Mouse (Mus musculus) heart, postnatal 0 days (tissue): Measurements from ENCODE around the gene Abhd8.

Experiments
- CTCF ChIP-seq: IDR thresholded peaks from 2 replicates; pipeline ENCODE4 v1.5.1; 2016; ENCODE audit warnings: antibody characterized with exemption, control low read depth, low read depth
- EP300 ChIP-seq: IDR thresholded peaks from 2 replicates; pipeline ENCODE4 v1.6.1; 2016; ENCODE audit warnings: antibody characterized with exemption, low read depth

DNA sequence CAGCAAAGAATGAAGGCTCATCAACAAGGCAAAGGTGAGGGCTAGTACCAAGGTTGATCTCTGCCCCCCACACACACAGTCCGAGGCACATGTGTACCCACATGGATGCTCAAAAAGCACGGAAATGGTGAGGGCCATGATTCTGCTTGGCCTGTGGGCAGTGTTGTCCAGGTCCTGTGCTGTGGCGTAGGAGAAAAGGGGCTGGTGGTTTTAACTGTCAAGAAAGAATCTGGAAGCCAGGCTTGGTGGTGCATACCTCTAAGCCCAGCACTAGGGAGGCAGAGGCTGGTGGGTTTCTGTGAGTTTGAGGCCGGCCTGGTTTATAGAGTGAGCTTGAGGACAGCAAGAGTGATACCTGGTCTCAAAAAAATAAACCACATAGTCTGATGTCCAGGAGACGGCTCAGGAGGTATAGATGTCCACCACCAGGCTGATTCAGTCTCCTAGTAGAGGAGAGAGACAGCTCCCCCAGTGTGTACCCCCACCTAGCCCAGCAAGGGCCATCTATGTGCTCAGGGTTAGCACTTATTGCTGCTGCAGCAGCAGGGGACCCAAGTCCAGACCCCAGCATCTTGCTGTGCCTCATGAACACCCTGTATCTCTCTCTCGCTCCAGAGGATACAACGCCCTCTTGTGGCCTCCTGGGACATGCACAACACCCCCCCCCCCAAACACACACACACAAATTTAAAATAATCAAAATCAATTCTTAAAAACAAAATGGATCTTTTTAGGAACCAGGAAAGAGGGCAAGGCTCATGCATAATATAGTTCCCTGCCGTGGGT lies 9.3 kb upstream of the Abhd8 start:
- TF ChIP-seq CTCF (no peak), EP300 (no peak)
